Mouse (Mus musculus) limb, embryonic 10.5 days (tissue): Measurements from ENCODE around the gene Usp49. TPM values are rescaled to one million over a fixed set of nuclear protein-coding genes. Genes with fewer than 3 reads are reported as not detected.

ENCODE experiments used
- DNase-seq: peaks from one replicate; pipeline ENCODE4 v3.0.0-alpha.2; 2017; ENCODE audit warnings: low spot score
- H3K27ac ChIP-seq: fragments of 300-500 bp; sonication (generic); 2 replicates; pipeline ENCODE4 v1.5.1; 2016; ENCODE audit warnings: mild to moderate bottlenecking
- H3K27me3 ChIP-seq: fragments of 300-500 bp; sonication (generic); 2 replicates; pipeline ENCODE4 v1.6.1; 2016; ENCODE audit warnings: low read depth, mild to moderate bottlenecking; ENCODE audit not compliant: poor library complexity, severe bottlenecking
- H3K36me3 ChIP-seq: fragments of 300-500 bp; sonication (generic); 2 replicates; pipeline ENCODE4 v1.6.1; 2016; ENCODE audit warnings: mild to moderate bottlenecking, moderate library complexity
- H3K4me1 ChIP-seq: fragments of 300-500 bp; sonication (generic); 2 replicates; pipeline ENCODE4 v1.6.1; 2016
- H3K4me3 ChIP-seq: fragments of 300-500 bp; sonication (generic); 2 replicates; pipeline ENCODE4 v1.5.1; 2016; ENCODE audit warnings: mild to moderate bottlenecking, moderate library complexity
- H3K9me3 ChIP-seq: fragments of 300-500 bp; sonication (generic); replicated peaks from 2 replicates; pipeline ENCODE4 v1.6.1; 2016; ENCODE audit warnings: mild to moderate bottlenecking
- WGBS: fragments of 180-500 bp; shearing (Covaris S2); methylation state at CpG from one replicate; pipeline ENCODE4 v1.1.7; 2016; 5-methylcytosine and 5-hydroxymethylcytosine counted together
- polyA plus RNA-seq: library from polyadenylated mRNA; unstranded; fragments of >200 nt; fragmentation: Nextera tagmentation; extraction: Ambion mirVana; gene quantifications from 2 replicates; pipeline ENCODE4 v1.2.1, GENCODE M21; 2016

Gene Usp49
- polyA plus RNA-seq, 1 experiment from 2014 or later, result 6.8 TPM

DNA sequence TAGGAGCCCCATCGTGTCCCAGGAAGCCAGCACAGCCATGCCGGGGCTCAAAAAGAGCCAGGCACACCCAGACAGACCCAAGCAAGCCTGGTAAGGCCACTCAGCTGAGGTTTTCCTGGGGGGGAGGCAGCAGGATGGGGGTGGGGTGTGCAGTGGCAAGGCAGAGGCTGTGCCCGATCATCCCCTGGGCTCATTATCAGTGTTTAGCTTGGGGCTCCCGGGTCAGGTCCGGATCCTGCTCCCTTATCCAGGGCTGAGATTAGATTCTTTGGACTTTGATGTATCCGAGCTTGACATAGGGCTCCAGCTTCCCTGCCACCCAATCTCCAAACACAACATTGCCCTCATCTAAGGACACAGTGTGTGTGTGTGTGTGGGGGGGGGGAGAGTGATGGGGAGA, 81.4 kb downstream of the Usp49 start:
- no peaks in the 10 kb centered on the region for H3K9me3 ChIP-seq
- no peaks in the 10 kb centered on the region for H3K36me3 ChIP-seq
- H3K27ac ChIP-seq, result no peak overlapping the region
- no peak overlapping the region for H3K4me3 ChIP-seq
- H3K27me3 ChIP-seq, result no peaks in the 10 kb centered on the region
- no peak for DNase-seq
- peaks cover 2% of the 10 kb centered on the region; the same call in 1 of the 2 replicates for H3K4me1 ChIP-seq
- 76% methylated on average over 6 of the region's 6 CpGs for WGBS

DNA sequence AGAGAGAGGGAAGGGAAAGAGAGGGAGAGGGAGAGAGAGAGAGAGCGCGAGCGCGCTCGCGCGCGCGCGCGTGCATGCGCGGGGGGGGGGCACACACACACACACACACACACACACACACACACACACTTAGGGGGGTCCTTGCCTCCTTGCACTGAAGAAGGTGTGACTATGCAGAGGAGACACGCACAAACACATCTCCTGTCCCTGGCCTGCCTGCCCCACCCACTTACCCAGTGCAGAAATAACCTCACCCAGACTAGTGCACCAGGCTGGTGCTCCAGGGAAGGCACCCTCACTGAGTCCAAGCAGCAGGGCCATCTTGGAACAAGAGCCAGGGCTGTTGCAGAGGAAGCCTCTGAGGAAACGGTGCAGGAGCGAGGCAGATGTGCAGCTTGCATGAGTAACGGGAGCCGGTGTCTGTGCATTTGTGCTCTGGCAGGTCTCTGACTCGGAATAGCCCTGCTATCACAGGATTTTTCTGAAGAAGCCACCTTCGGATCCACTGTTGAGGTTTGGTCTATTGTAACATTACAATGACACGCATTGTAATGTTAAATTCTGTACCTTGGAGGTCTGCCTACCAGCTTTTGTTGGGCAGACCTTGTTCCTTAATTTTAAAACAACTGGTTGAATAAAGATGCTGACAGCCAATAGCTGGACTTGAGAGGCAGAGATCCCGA, 82.5 kb downstream of the Usp49 start:
- H3K27me3 ChIP-seq, result no peaks in the 10 kb centered on the region
- H3K4me1 ChIP-seq, result no peaks in the 10 kb centered on the region
- 60% methylated on average over 22 of the region's 22 CpGs for WGBS
- no peak overlapping the region for H3K4me3 ChIP-seq
- H3K36me3 ChIP-seq, result no peaks in the 10 kb centered on the region
- DNase-seq, result no peak
- no peaks in the 10 kb centered on the region for H3K9me3 ChIP-seq
- H3K27ac ChIP-seq, result no peak overlapping the region

- no peak overlapping the region for H3K27ac ChIP-seq
- H3K9me3 ChIP-seq, result no peaks in the 10 kb centered on the region
- no peak overlapping the region for H3K4me3 ChIP-seq
- no peaks in the 10 kb centered on the region for H3K27me3 ChIP-seq
- WGBS, result 66% methylated on average over 3 of the region's 3 CpGs
- H3K36me3 ChIP-seq, result no peaks in the 10 kb centered on the region
- H3K4me1 ChIP-seq, result no peaks in the 10 kb centered on the region
- DNase-seq, result no peak
Measured at GRCm38 (mm10) chr17:47715037-47715436, 84.5 kb downstream of the Usp49 start.

- WGBS, result 86% methylated on average over 4 of the region's 4 CpGs
- H3K27ac ChIP-seq, result no peak overlapping the region
- DNase-seq, result no peak
- no peaks in the 10 kb centered on the region for H3K9me3 ChIP-seq
- no peaks in the 10 kb centered on the region for H3K36me3 ChIP-seq
- 0 out of 2 replicates have a peak, but pooled peaks cover 4% of the 10 kb centered on the region for H3K27me3 ChIP-seq
- no peaks in the 10 kb centered on the region for H3K4me1 ChIP-seq
- no peak overlapping the region for H3K4me3 ChIP-seq
Measured at GRCm38 (mm10) chr17:47721183-47721582, 90.7 kb downstream of the Usp49 start.

DNA sequence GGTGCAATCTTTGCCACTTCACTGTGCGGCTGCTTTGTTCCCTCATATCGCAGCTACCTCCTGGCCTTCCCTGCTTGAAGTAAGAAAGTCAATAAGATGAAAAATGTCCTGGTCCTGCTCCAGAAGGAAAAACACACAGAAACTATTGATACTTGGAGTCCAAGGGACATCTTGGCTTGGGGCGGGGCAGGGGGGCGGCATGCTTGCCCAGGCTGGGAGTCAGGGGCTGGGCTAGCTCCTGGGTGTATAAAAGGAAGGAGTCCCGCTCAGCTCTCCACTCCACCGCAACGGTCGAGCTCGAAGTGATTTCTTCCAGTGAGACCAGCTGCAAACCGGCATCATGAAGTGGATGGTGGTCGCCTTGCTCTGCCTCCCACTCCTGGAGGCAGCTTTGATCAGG, 96.1 kb downstream of the Usp49 start, which contains the start of gene Pgc:
Gene Pgc, plus strand, starts transcription at position 277 of the 400 bp plus-strand sequence.
- Histone ChIP-seq H3K27me3 (0 out of 2 replicates have a peak, but pooled peaks cover 9% of the 10 kb centered on the region), H3K27ac (no peak within 1 kb of the TSS), H3K36me3 (no peaks in the 10 kb centered on the region), H3K9me3 (no peaks in the 10 kb centered on the region), H3K4me1 (no peaks in the 10 kb centered on the region), H3K4me3 (no peak within 1 kb of the TSS)
- WGBS, result 78% methylated on average over 11 of the region's 11 CpGs
- DNase-seq, result no peak

DNA sequence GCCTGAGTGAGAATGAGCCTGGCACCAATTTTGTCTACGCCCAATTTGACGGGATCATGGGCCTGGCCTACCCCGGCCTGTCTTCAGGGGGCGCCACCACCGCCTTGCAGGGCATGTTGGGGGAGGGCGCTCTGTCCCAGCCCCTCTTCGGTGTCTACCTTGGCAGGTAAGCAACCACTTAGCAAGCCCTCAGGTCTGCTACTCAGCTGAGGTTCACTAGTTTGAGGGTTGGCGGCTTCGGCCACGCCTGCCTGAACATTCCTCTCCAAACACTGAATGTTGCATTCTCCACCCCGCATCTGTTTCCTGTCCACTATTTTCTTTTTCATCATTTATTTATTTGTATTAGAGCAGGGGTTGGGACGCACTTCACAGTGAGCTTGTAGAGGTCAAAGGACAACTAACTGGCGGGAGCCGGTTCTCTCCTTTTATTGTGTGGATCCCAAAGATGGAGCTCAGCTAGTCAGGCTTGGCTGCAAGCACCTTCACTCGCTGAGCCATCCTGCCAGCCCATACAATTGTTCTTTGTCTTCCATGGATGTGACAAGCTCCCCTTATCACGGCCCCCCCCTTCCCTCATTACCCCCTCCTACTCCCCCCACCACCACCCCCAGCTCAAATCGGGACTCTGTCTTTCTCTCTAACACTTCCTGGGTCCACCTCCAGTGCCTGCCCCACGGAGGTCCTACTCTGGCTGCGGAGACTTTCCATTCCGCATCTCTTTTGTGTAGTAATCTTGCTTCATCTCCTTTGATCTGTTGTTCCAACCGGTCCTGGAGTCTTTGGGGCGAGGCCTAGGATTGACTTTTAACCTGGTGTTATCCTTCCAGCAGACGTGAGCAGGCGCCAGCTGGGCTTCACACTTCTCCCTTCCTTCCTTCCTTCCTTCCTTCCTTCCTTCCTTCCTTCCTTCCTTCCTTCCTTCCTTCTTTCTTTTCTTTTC, 100.4 kb downstream of the Usp49 start:
- 67% methylated on average over 24 of the region's 24 CpGs for WGBS
- DNase-seq, result no peak
- no peaks in the 10 kb centered on the region for H3K9me3 ChIP-seq
- no peaks in the 10 kb centered on the region for H3K36me3 ChIP-seq
- H3K4me1 ChIP-seq, result no peaks in the 10 kb centered on the region
- H3K27me3 ChIP-seq, result peaks cover 22% of the 10 kb centered on the region; the same call in 1 of the 2 replicates
- H3K27ac ChIP-seq, result no peak overlapping the region; the same call in 1 of the 2 replicates
- H3K4me3 ChIP-seq, result no peak overlapping the region

GRCm38 (mm10) chr17:47735553-47736100, 105.1 kb downstream of the Usp49 start:
- Histone ChIP-seq H3K27me3 (peaks cover 51% of the 10 kb centered on the region), H3K4me1 (peaks cover 33% of the 10 kb centered on the region), H3K9me3 (no peaks in the 10 kb centered on the region), H3K27ac (no peak overlapping the region), H3K36me3 (no peaks in the 10 kb centered on the region), H3K4me3 (no peak overlapping the region)
- no peak for DNase-seq
- 73% methylated on average over 14 of the region's 14 CpGs for WGBS

Other genes with a start within 250 kb of the Usp49 start
- gene Guca1b, start 245.3 kb upstream of the Usp49 start, polyA plus RNA-seq, result 0.58 and 0.61 TPM in 2 replicates
- gene Guca1a, start 230.1 kb upstream of the Usp49 start, polyA plus RNA-seq, result 0.29 and 0.34 TPM in 2 replicates
- 0.23 and 0.33 TPM in 2 replicates for gene AI661453, start 194.1 kb upstream of the Usp49 start, polyA plus RNA-seq
- 0.24 and 0.31 TPM in 2 replicates for gene 1700001C19Rik, start 193.3 kb upstream of the Usp49 start, polyA plus RNA-seq
- 32.1 and 36.8 TPM in 2 replicates for gene Taf8, start 128.4 kb upstream of the Usp49 start, polyA plus RNA-seq
- gene Ccnd3, start 125.6 kb upstream of the Usp49 start, polyA plus RNA-seq, result 405 and 413 TPM in 2 replicates
- 41.3 and 48.3 TPM in 2 replicates for gene Bysl, start 19.2 kb upstream of the Usp49 start, polyA plus RNA-seq
- 51.6 and 53.4 TPM in 2 replicates for gene Med20, start 19.1 kb upstream of the Usp49 start, polyA plus RNA-seq
- gene Gm20517, start 19.1 kb upstream of the Usp49 start, polyA plus RNA-seq, result 0.81 and 2.1 TPM in 2 replicates
- 364 and 404 TPM in 2 replicates for gene Tomm6, start 57.7 kb downstream of the Usp49 start, polyA plus RNA-seq
- 5.0 and 7.3 TPM in 2 replicates for gene Frs3, start 58.3 kb downstream of the Usp49 start, polyA plus RNA-seq
- gene Gm21981, start 63.8 kb downstream of the Usp49 start, polyA plus RNA-seq, result 0.23 TPM in 1 of 2 replicates, not detected in the other
- gene Prickle4, start 64.0 kb downstream of the Usp49 start, polyA plus RNA-seq, result 0.56 and 0.76 TPM in 2 replicates
- gene Pgc, start 96.2 kb downstream of the Usp49 start, polyA plus RNA-seq, result not detected in 2 replicates
- gene Tfeb, start 106.3 kb downstream of the Usp49 start, polyA plus RNA-seq, result 1.5 and 2.3 TPM in 2 replicates
- gene Mdfi, start 204.0 kb downstream of the Usp49 start, polyA plus RNA-seq, result 18.9 and 21.6 TPM in 2 replicates